Mouse (Mus musculus): ENCODE data around the gene Spsb4.

GRCm38 (mm10) chr9:97002025-97002424 is 16.6 kb downstream of the Spsb4 start:
- TF ChIP-seq MEF2A (IDR thresholded peaks at IDR 0.05; ENCODE audit: extremely low read depth, insufficient replicate concordance, low read depth, low read length, poor library complexity, severe bottlenecking) (no peak), CTCF (IDR thresholded peaks at IDR 0.05 in 2 of 3, conservative IDR thresholded peaks at IDR 0.05 in 1 of 3; ENCODE audit: control insufficient read depth in 1 of 3, insufficient read depth in 1 of 3, low read depth in 2 of 3, low read length in 3 of 3, poor library complexity in 1 of 3, severe bottlenecking in 1 of 3) (no peak), HCFC1 (IDR thresholded peaks at IDR 0.05; ENCODE audit: low read depth, low read length) (no peak), POLR2A (IDR thresholded peaks at IDR 0.05; ENCODE audit: control insufficient read depth in 1 of 2, insufficient read depth in 1 of 2, low read depth in 1 of 2, low read length in 2 of 2, poor library complexity in 1 of 2) (no peak), ZC3H11A (IDR thresholded peaks at IDR 0.05; ENCODE audit: low read depth, low read length) (no peak), MAX (IDR thresholded peaks at IDR 0.05; ENCODE audit: low read length) (no peak), POLR2AphosphoS5 (IDR thresholded peaks at IDR 0.05; ENCODE audit: borderline replicate concordance, low read depth, low read length) (no peak), GATA1 (IDR thresholded peaks at IDR 0.05; ENCODE audit: low read depth, low read length) (no peak), POLR2AphosphoS2 (IDR thresholded peaks at IDR 0.05; ENCODE audit: low read length) (no peak), E2F4 (IDR thresholded peaks at IDR 0.05; ENCODE audit: borderline replicate concordance, low read depth, low read length) (no peak), ETS1 (IDR thresholded peaks at IDR 0.05; ENCODE audit: low read depth, low read length) (no peak)

Data from MEL (cell line).